Mouse (Mus musculus) liver, embryonic 14.5 days (tissue): ENCODE measurements around the gene Gm17581.

Experiments
- CTCF ChIP-seq: IDR thresholded peaks from 2 replicates; pipeline ENCODE4 v1.5.1; 2016; ENCODE audit warnings: antibody characterized with exemption, low read depth, control low read depth
- EP300 ChIP-seq: IDR thresholded peaks from 2 replicates; pipeline ENCODE4 v1.6.1; 2016; ENCODE audit warnings: antibody characterized with exemption, low read depth

DNA sequence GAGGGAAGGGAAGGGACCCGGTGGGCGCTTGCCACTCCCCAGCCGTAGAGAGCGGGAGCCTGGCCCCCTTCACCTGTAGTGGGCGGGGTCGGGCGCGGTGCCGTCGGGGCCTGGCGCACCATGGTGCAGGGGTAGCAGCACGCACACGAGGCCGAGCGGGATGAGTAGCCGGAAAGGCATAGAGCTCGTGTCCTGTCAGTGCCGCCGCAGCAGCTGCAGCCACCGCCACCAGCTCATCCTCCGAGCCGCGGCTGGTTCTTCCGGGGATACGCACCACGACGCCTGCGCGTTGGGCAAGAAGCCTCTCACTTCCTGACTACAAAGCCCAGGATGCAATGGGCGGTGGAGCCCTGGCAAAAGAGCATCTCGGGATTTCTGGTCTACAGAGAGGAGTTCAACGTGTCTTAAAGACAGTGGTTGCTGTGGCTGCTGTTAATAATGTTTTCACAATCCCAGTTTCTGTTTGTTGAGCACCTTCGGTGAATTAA is 6.5 kb downstream of the Gm17581 start, which contains the start of gene Edem2:
- TF ChIP-seq CTCF (0 out of 2 replicates have a peak, but pooled peaks have one; percentile 19), EP300 (no peak)
